Mouse (Mus musculus) spleen, postnatal 36 days (tissue): Measurements from ENCODE around the gene Ggct.
"Not testable (repeated sequence)": the region's sequence is repeated elsewhere in the genome, so short reads cannot be mapped to it uniquely, and the experiment has no call there.

Experiments
- DNase-seq, 2 experiments: peaks; one replicate each; pipeline ENCODE4 v3.0.0; 2022; ENCODE audit warnings: low spot score in 2 of 2, mixed read lengths in 1 of 2

Gene Ggct

DNA sequence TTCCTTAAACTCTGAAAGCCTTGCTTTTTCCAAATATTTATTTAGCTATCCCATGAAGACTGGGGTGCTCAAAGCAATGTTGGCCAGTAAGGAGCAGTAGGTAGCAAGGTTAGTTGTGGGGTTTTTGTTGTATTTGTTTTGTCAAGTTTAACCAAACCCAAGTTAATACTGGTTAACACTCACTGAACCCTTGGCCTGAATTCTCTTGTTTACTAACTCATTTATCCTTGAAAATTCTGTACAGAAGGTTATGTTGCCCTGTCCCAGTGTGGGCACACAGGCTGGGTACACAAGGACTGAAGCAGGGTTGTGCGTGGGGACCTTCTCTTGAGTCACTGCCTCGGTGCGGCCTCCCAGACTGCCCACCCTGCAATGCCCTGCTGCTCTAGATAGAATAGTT lies 3.6 kb upstream of the Ggct start:
- DNase-seq: no peak

DNA sequence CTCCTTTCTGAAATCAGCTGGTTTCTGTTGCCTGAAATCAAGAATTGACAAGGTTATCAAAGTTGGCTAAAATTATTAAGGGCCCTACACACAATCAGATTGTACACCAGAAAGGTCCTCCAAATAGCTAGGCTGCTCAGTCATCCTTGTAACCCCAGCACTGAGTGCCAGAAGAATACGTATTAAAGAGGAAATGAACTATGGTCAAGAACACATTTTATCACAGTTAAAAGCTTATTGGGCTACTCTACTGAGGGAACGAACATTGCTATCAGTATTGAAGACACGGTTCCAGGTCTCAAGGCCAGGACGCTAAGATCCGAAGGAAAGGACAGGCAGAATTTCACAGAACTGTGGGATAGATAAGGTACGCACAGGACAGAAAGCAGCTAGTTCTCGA lies 609 bp downstream of the Ggct start:
- peak in 1 of 2 experiments; percentile 18 for DNase-seq

DNA sequence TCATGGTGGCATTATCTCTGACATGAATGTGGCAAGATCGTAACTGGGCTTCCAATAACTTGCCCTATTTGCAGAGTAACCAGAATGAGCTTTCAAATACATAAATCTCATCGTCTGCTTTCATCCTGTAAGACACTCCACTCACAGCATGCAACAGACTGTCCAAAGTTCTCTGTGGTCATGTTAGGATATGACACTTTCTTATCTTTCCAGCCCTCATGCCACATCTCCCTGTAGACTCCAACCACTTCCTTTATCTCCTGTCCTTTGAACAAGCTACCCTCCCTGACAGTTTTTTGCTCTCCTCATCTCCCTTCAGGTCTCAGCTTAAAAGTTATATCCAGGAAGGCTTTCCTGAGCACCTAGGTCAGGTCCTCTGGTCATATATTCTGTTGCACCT lies 1.6 kb downstream of the Ggct start:
- DNase-seq: no peak

DNA sequence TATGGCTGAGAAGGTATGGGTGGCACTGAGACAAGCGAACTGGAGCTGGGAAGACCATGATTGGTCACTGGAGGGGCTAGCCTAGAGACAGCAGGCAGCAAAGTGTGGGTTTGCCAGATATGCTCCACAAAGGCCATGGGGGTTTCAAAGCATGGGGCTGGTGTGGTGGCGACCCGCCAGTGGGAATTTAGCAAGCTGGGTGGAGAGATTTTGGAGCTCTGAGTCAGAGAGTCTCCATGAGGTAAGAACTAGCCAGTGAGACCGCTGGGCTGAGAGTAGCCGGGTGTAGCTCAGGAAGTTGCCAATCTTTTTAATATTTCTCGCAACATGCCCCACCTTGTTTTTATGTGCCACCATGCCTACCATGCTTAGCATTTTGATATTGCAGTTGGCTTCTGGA lies 4.6 kb downstream of the Ggct start:
- no peak for DNase-seq

DNA sequence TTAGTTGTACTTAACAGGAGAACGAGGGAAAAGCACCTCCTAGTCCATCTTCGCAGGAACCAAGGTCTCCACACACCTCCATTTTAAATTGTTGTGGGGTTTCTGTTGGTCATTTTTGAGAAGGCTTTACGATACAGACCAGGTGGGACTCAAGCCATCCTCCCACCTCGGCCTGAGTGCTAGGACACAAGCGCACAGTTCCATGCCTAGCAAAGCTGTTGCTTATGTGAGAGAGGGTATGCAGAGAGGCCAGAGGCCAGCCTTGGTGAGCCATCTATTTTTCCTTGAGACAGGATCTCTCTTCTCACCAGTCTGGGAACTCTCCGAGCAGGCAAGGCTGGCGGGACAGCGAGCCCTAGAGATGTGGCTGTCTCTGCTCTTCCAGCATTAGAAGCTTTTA lies 8.7 kb downstream of the Ggct start:
- no peak for DNase-seq

DNA sequence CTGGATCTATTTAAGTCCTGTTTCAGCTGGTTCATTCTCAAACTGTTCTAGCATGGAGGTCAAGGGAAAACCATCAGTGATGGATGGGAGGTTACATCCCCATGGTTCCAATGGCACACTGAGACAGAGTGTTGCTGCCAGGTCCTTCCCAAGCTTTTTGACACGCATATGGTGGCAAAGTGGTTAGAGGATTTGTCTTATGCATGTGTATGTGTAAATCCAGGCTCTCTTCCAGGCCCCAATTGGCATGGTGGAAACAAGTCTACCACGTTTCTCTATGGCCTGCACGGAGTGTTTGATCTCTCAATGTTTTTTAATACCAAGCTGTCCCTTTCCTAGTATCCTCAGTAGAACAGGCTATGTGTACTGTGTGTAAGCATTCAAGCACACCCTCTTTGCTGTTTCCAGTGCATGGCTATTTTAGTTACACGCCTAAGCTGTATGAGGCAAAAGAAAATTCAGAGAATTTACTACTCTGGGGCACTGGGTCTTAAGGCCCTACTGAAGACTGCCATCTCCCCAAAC lies 9.2 kb downstream of the Ggct start:
- DNase-seq: no peak

DNA sequence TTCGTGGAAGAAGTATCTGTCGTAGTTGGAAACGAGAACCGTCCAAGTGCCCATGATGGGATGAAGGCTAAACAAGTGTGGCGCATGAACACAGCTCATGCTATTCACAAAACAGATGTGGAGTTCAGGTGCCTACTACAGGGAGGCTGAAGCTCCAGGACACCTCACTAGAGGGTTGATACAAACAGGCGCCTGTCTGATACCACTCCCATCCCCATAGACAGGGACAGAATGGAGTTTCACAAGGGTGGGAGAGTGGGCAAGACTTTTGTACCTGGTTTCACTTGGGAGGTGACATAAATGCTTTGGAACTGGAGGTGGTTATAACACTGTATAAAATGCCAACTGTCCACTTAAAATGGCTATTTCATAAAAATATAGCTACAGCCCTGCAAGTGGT lies 13.3 kb downstream of the Ggct start:
- DNase-seq: no peak

DNA sequence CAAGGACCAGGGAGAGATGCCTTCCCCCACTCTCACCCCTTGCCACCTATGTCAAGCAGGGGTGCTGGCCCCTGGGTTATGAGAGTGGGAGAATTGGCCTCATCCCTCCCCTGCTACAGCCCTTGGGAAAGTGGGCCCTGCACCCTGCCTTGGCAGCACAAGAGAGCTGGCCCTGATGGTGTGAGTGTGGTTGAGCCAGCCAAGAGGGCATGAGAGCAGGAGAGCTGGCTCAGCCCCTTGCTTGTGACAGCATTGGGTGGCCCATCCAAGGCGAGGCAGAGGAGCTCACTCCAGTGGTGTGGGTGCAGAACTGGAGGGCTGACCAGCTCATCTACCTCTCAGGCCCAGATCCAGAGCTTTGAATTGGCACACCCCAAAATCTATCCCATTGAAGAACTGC lies 17.1 kb downstream of the Ggct start:
- DNase-seq: no peak

DNA sequence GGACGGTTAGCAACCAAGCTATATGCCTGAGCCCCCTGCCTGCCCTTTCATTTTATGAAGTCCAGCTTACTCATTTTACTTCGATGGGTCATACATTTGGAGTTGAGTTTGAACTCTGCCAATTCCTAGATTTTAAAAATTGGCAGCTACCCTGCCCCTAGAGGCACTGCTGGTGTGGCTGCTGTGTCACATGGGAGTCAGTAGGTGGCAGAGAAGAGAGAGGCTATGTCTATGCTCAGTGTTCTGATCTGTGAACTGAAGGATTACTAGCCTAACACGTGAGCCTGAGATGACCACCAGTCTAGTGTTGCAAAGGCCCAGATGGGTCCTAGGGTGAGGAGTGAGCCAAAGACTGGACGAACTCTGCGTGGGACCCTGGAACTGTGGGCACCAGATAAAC lies 18.2 kb downstream of the Ggct start:
- peak; percentile 31 to 35 for DNase-seq

DNA sequence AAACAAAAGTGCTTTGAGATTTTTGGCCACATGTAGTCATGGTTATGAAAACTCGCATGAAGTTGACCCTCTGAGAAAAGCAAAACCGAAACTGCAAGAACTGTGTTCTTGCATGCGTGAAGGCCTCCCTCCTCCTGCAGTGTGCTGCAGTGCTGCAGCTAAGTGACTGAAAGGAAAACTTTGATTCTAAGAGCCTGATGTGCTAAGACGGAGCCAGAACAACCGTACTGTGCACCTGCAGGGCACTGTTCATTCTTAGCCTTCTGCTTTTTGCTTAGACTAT lies 19.9 kb downstream of the Ggct start:
- DNase-seq: peak; percentile 44 to 58

DNA sequence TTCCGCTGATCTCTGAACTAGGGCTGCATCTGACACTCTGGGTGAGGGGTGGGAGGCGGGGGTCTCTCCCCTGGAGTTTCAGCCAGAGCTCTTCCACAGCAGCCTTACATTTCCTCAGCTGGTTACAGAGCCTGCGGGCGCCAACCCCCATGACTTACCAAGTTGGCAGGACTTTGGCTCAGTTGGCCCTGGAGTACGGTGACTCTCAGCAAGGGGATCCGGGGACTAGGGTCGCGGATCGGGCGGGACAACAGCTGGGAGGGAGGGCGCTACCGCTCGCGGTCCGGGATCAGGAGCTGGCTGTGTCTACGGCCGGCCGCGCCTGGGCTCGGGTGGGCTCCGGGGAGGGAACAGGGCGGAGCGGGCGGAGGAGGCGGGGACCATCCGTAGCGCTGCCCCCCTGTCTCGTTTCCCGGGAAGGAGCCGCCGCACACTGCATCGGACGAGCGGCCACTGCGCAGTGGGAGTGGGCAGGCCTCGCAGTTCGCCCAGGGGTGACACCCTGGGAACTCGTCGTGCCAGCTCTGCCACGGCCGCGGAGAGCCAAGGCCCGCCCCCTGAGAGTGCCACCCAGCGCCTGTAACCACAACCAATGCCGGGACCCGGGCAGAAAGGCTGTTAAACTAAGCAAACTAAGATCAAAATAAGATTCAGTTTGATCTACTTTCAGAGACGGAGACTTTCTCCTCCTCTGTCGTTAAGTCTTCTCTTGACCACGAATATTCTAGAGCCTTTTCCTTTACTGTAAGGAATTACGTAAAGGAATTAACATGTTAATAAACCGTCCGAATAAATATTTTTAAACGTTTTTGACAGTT lies 20.4 kb downstream of the Ggct start, which contains the start of gene Nod1:
Nod1 (minus strand) TSS at position 502 of the 818 bp plus-strand sequence.
- DNase-seq: peak; percentile 78 to 81

DNA sequence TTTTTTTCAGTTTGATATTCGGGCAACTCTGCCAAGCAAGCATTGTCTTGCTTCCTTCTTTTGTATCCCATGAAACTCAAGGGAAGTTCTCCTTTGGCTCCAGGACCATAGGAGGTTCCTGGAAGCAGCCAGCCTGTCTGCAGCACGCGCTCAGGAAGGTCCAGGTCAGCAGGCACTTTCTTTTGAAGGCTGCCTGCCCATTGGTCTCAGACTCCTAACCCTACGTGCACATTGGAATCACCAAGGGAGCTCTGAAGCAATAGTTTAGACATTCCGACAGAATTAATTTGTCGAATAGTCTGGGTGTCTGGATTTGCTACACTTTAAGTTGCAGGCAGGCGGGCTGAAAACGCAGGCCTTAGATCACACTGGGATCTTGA lies 21.0 kb downstream of the Ggct start:
- no peak for DNase-seq

DNA sequence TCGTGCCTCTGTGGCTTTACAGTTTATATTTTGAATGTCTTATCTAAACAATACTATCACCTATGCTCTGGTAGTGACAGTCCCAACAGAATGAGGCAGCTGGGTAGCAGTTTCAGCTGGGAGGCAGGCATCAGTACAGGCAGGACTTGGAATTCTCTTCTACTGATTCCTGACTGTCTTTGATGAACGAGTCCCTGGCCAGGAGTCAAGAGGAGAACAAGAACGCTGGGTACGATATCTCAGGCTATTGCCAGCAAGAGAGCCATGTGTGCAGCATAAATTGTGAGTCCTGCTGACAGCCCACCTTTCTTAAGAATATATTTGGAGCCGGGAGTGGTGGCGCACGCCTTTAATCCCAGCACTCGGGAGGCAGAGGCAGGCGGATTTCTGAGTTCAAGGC lies 22.2 kb downstream of the Ggct start:
- DNase-seq: no peak

DNA sequence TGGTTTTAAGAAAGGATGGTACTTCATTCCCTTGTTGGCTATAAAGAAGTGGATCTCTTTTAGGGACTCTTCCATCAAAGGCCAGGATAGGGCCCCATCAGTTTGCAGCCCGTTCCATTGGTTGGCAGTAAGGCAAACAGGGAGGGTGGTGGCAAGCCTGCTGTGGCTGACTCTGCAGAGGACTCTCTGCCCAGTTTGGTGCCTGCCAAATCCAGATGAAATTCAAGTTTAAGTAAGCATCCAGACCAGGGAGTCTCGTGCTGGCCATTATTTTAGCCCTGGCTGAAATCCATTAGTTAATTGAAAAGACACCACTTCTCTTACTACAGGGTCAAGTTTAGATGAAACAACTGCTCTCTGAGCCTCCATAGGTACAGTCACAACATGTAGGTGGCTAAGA lies 22.9 kb downstream of the Ggct start:
- no peak for DNase-seq

DNA sequence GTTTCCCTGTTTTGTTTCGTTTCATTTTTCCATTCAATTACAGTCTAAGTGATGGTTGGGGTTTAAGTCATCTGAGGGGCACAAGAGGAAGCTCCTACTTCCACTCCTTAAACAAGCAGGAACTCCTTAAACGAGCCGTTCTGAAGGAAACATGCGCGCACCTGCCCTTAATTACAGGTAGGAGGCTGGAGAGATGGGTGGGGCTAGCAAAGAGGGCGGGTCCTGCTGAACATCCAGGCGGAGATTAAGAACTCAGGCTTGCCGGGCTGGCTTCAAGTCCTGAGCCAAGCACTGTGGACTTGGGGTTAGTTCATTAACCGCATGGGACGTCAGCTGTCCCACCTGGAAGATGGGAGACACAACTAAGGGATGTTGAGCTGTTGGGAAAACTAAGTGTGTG lies 25.2 kb downstream of the Ggct start:
- no peak for DNase-seq

DNA sequence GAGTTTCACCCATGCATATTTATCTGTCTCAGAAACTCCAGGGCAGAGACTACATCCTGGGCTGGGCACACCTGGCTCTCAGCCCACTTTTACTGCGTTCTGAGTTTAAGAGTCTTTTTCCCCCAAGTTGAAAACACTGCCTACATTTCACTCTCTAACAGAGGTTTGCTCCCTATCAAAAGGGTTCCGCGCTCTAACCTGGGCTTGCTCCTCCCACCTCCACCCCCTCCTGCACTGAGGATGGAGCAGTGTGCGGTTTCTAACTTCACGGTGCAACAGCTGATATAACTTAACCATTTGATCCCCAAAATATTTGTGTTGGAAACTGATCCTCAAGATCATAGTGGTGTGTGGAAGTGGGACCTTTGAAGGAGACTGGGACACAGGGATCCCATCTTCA lies 27.5 kb downstream of the Ggct start:
- DNase-seq: peak; percentile 24 to 34

DNA sequence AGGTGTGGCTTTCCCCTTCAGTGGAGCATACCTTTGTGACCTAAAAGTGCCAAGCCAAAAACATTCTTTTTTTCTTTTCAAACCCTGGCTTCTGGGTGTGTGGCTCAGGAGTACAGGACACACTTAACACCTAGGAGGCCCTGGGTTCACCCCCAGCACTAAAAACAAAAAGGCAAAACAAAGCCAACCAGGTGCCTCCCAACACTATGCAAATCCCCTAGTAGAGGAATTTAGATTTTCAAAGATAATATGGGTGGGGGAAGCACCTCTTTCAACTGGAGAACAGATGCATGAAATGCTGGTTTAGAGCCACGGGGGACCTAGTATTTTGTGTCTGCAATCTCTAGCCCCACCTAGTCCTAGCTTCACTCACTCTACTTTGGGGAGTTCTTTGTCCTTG lies 28.0 kb downstream of the Ggct start:
- DNase-seq: peak; percentile 31 to 40

DNA sequence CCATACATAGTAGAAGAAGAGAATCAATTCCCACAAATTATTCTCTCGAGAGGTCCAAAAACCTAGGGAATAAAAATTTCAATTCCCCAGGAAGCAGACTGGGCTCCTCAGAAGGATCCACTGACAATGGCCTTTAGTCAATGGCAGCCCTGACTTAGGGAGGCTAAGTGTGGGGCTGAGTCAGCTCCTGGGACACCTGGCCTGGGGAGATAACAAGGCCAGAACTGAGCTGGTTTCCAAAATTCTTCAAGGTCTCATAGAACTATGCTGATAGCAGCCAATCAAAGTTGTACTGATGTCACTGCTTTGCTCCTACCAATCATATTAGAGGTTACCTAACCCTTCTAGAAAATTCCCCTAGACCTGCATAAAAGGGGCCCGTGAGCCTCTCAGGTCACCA lies 29.2 kb downstream of the Ggct start:
- no peak for DNase-seq

DNA sequence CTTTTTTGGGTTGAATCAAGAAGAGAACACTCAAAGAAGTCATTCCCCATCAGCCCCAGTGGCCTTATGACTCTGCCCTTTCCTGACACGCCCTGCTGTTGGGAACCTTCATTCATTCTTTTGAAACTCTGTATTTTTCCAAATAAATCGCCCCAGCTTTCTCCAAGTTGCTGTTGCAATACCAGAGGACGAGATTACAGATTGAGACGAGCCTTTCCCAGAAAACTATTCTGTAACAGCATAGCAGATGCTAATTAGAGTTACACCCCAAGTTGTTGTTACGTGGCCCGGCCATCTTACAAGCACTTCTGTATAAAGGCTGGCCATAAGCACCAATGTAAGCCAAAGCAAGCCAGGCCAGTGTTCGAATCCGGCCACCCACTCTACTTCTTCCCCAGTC lies 35.1 kb downstream of the Ggct start:
- no peak for DNase-seq

DNA sequence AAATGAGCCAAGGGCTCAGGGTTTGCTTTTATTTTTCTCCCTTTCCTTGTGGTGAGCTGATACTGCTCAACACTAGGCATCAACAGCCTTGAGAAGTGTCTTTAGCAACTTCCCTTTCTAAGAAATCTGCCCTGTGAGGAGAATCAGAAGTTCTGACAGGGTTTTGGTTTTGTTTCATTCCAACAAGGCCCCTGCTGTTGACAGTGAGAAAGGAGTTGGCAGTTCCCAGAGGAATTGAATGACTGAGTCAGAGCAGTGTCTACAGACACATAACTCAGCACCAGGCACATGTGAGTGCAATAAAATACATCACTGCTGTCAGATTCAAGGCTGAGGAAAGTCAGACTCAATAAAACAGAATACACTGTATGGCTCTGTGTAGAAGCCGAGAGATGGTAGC lies 36.3 kb downstream of the Ggct start:
- DNase-seq: no peak

DNA sequence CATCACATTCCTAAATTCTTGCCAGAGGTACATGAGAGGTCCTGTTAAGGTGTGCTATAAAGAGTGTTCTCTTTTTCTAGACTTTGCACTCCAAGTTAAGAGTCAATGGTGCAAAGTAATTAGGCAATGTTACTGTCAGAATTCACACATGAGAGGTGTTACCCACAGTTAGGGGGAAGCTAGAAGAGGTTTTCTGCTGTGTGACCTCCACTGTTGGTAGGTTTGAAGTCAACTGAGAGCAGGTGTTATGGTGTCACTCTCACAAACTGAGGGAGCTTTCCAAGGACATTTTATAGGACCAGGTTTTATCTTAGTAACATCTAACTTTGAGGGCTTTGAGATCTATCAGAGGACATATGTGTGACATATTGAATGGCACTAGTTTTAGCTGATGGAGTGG lies 36.8 kb downstream of the Ggct start:
- no peak for DNase-seq

DNA sequence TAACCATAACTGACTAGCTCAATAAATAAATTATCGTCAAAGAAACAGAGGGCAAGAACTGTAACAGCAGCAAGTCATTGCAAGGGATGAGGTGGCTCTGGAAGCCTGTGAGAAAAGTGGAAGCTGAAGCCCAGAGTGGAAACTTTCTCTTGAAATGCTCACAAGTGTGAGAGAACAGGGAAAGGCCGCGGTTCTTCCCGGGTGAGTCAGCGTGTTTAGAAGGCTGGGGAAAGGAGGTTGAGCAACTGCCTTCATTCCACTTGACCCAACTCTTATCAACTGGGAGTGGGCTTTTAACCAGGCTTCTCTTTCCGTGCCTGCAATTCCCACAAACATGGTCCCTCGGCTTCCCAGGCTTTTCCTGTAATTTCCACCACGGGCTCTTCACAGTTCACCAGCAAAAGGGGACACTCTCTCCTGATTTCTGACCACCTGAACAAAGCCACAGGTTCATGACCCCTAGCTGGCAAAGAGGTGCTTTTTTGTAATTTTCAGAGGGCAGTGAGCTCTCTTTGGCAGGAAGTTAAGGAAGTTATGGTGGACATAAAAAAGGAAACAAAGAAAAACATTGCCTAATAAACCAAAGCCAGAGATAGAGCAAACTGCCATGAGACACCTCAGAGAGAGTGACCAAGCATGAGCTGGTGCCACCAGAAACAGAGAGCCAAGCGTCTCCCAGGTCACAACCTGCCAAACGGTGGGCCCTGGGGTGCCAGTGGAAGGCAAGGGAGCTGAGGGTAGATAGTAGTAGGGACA lies 37.9 kb downstream of the Ggct start:
- peak; percentile 47 to 56 for DNase-seq

DNA sequence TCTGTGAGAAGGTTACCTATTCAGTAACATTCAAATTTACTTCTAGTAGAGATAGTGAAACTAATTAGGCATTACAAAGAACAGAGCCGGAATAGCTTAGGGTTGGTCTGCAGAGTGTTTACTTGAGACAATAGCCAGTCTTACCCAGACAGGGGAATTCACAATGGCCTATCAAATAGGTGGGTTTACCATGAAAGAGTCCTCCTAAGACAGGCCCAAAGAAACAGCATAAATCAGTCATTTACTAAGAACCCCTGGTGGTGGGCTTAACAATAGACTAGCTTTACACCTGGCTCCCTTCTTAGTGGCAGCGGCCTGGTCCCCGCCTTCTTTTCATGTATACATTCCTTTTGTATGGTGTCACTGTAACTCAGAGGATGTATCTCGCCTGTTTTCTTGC lies 39.4 kb downstream of the Ggct start:
- DNase-seq: not testable (repeated sequence)
